Mouse (Mus musculus) stomach, embryonic 16.5 days (tissue): ENCODE measurements around the gene Cand1. TPM values are rescaled to one million over a fixed set of nuclear protein-coding genes. Genes with fewer than 3 reads are reported as not detected.

Experiments used
- ATAC-seq: fragments of 200-750 bp; cut with Nextera tagmentation; 2 replicates; pipeline ENCODE4 v1.8.0; 2017; ENCODE audit warnings: moderate number of reproducible peaks, moderate TSS enrichment; ENCODE audit not compliant: insufficient read depth, low FRiP score
- H3K27ac ChIP-seq: fragments of 300-500 bp; sonication (generic); 2 replicates; pipeline ENCODE4 v1.5.1; 2014; ENCODE audit warnings: low read length
- H3K27me3 ChIP-seq: fragments of 300-500 bp; sonication (generic); 2 replicates; pipeline ENCODE4 v1.6.1; 2014; ENCODE audit warnings: low read length, control low read depth, mixed read lengths; ENCODE audit not compliant: control insufficient read depth, insufficient read depth
- H3K36me3 ChIP-seq: fragments of 300-500 bp; sonication (generic); 2 replicates; pipeline ENCODE4 v1.6.1; 2014; ENCODE audit warnings: low read length; ENCODE audit not compliant: control insufficient read depth, insufficient read depth
- H3K4me1 ChIP-seq: fragments of 300-500 bp; sonication (generic); 2 replicates; pipeline ENCODE4 v1.6.1; 2014; ENCODE audit warnings: low read length, control low read depth, mixed read lengths; ENCODE audit not compliant: control insufficient read depth, insufficient read depth
- H3K4me2 ChIP-seq: fragments of 300-500 bp; sonication (generic); 2 replicates; pipeline ENCODE4 v1.6.1; 2014; ENCODE audit warnings: low read depth, low read length, mixed read lengths
- H3K4me3 ChIP-seq: fragments of 300-500 bp; sonication (generic); replicated peaks from 2 replicates; pipeline ENCODE4 v1.5.1; 2014; ENCODE audit warnings: mild to moderate bottlenecking, low read length
- H3K9ac ChIP-seq: fragments of 300-500 bp; sonication (generic); 2 replicates; pipeline ENCODE4 v1.6.1; 2014; ENCODE audit warnings: low read length
- H3K9me3 ChIP-seq: fragments of 300-500 bp; sonication (generic); replicated peaks from 2 replicates; pipeline ENCODE4 v1.6.1; 2016; ENCODE audit warnings: low read length, control low read depth; ENCODE audit not compliant: control insufficient read depth
- WGBS: fragments of 180-500 bp; shearing (Covaris S2); extraction: QIAGEN DNeasy Blood & Tissue Kit; methylation state at CpG from one replicate; pipeline ENCODE4 v1.1.7; 2014; 5-methylcytosine and 5-hydroxymethylcytosine counted together
- polyA plus RNA-seq: library from polyadenylated mRNA; unstranded; fragments of >200 nt; fragmentation: Nextera tagmentation; extraction: Ambion mirVana; gene quantifications from 2 replicates; pipeline ENCODE4 v1.2.1, GENCODE M21; 2015

Cand1 gene
- polyA plus RNA-seq, 1 experiment from 2014 or later = 40.2 TPM

DNA sequence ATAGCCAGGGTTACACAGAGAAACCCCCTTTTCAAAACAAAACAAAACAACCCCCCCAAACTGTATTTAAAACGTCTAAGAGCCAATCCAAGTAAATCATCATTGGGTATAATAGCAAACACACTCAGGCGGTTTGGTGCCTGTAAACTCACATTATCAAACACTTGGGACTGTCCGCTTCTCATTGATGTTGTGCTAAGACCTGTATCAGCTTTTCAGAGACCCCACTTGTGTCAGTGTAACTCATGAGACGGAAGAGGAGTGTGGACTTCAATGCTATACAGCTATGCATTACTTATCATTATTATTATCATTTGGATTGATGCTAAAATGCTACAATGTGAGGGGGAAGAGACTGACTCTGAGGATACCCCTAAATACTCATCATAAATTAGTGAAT lies 18.0 kb upstream of the Cand1 start:
- Histone ChIP-seq H3K36me3 (no peaks in the 10 kb centered on the region), H3K9me3 (no peaks in the 10 kb centered on the region), H3K27ac (no peak overlapping the region), H3K9ac (no peak overlapping the region), H3K4me2 (no peak overlapping the region), H3K27me3 (no peaks in the 10 kb centered on the region), H3K4me1 (no peaks in the 10 kb centered on the region), H3K4me3 (no peak overlapping the region)
- ATAC-seq = no peak
- WGBS = 75% methylated on average over 4 of the region's 4 CpGs

DNA sequence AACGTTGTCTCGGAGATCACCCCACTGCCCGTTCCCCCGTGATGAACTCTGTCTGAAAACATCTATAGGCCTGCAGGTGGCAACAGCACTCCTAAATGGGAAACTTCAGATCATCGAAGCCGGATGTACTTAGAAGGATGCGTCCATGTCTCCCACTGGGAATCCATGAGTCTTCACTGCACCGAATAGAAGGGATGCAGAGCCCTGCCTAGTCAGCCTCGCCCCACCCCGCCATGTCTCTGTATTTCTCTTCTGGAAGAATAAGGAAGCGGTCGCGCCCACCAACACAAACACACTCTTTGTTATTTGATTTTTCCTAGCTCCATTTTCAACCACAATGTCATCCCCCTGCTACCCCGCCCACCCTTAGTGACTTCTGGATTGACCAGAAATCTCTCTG lies 4.3 kb upstream of the Cand1 start:
- no peaks in the 10 kb centered on the region for H3K36me3 ChIP-seq
- no peaks in the 10 kb centered on the region for H3K4me1 ChIP-seq
- no peaks in the 10 kb centered on the region for H3K27me3 ChIP-seq
- no peak for ATAC-seq
- H3K27ac ChIP-seq = no peak overlapping the region
- H3K9ac ChIP-seq = no peak overlapping the region
- H3K9me3 ChIP-seq = no peaks in the 10 kb centered on the region
- H3K4me3 ChIP-seq = no peak overlapping the region
- WGBS = 80% methylated on average over 14 of the region's 14 CpGs
- H3K4me2 ChIP-seq = no peak overlapping the region

DNA sequence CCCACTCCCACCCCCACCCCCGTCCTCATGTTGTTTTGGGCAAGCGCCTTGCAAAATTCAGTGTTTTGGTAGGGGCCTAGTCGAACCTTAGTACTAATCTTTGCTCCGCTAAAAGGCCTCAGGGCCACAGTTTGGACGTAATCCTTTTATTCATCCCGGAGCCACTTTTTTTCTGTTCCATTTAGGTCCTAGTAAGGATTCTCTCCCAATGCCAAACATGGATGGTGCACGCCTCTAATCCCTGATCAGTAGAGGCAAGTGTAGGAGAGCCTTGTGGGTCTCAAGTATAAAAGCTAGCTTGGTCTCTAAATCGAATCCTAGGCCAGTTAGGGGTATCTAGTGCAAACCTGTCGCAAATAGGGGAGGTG lies 851 bp upstream of the Cand1 start:
- H3K4me2 ChIP-seq = peak overlapping the region; percentile 64
- no peaks in the 10 kb centered on the region for H3K9me3 ChIP-seq
- H3K36me3 ChIP-seq = no peaks in the 10 kb centered on the region
- 3% methylated on average over 9 of the region's 9 CpGs for WGBS
- peak overlapping the region; percentile 99 for H3K4me3 ChIP-seq
- no peak for ATAC-seq
- no peaks in the 10 kb centered on the region for H3K27me3 ChIP-seq
- H3K4me1 ChIP-seq = peaks cover 11% of the 10 kb centered on the region
- peak overlapping the region; percentile 99 for H3K27ac ChIP-seq
- peak overlapping the region; percentile 91 for H3K9ac ChIP-seq

DNA sequence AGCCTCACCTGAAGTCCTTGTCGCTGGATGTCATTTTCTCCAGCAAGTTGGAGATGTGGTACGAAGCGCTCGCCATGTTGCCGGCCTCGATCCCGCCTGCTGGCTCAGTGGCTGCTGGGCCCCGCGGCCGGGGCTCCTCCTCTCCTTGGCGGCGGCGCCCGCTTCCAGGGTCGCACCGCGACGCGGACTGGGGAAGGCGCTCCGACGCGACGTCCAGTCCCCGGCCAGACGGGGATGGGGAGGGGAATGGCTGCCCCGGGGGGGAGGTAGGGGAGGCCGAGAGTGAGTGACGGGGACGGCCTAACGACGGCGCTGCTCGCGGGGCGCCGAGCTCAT lies 254 bp downstream of the Cand1 start:
- peak overlapping the region; percentile 99 for H3K27ac ChIP-seq
- peak overlapping the region; percentile 84 for H3K4me2 ChIP-seq
- H3K4me3 ChIP-seq = peak overlapping the region; percentile 99
- WGBS = under 1% methylated on average over 37 of the region's 37 CpGs
- H3K9me3 ChIP-seq = no peaks in the 10 kb centered on the region
- no peaks in the 10 kb centered on the region for H3K27me3 ChIP-seq
- peaks cover 11% of the 10 kb centered on the region for H3K4me1 ChIP-seq
- peak; percentile 52; the same call in 1 of the 2 replicates for ATAC-seq
- peak overlapping the region; percentile 99 for H3K9ac ChIP-seq
- peaks cover 2% of the 10 kb centered on the region; the same call in 1 of the 2 replicates for H3K36me3 ChIP-seq

DNA sequence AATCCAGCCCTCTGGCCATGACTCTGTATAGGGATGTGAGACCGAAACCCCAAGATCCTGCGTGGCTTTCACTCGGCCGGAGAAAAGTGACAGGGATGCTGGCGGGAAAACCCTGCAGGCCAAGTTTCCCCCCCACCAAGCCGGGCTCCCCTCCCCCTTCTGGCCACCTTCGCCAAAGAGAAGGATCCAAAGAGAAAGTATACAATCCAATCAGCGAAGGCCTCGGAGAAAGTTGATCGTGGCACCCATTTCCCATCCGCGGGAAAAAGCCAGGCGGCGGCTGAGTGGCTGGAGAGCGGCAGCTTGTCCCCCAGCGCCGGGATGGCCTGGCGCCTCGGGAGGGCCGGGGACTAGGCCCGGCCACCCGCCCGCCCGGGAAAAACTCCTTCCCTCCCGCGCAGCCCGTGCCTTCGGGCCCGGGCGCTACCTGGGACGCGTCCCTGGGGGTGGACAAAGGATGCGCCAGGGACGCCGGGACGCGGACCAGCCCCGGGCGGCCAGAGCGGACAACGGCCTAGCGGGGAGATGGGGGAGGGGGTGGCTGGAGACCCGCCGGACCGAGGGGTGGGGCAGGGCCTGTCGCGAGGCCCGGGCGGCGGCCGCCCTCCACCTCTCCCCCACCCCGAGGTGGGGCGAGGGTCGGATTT lies 747 bp downstream of the Cand1 start:
- peaks cover 2% of the 10 kb centered on the region; the same call in 1 of the 2 replicates for H3K36me3 ChIP-seq
- under 1% methylated on average over 50 of the region's 54 CpGs for WGBS
- peak overlapping the region; percentile 99 for H3K9ac ChIP-seq
- H3K4me2 ChIP-seq = peak overlapping the region; percentile 84
- H3K4me3 ChIP-seq = peak overlapping the region; percentile 99
- H3K9me3 ChIP-seq = no peaks in the 10 kb centered on the region
- peak; percentile 24; the same call in 1 of the 2 replicates for ATAC-seq
- H3K4me1 ChIP-seq = peaks cover 11% of the 10 kb centered on the region
- no peaks in the 10 kb centered on the region for H3K27me3 ChIP-seq
- H3K27ac ChIP-seq = peak overlapping the region; percentile 99

DNA sequence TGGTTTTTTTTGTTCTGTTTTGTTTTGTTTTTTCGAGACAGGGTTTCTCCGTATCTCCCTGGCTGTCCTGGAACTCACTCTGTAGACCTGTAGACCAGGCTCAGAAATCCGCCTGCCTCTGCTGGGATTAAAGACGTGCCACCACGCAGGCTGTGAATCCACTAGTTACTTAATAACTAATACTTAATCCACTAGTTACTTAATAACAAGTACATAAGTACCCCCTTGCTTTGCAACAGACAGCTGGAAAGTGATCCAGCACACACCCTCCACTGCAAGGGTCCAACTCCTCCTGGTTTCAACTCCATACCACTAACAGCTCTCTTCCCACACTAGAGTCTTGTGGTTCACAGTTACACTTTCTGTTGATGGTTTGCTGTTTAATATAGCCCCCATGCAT lies 8.3 kb downstream of the Cand1 start:
- 75% methylated on average over 5 of the region's 5 CpGs for WGBS
- no peaks in the 10 kb centered on the region for H3K9me3 ChIP-seq
- no peaks in the 10 kb centered on the region for H3K27me3 ChIP-seq
- no peak overlapping the region for H3K4me2 ChIP-seq
- peaks cover 24% of the 10 kb centered on the region for H3K4me1 ChIP-seq
- H3K27ac ChIP-seq = no peak overlapping the region
- H3K4me3 ChIP-seq = no peak overlapping the region
- H3K9ac ChIP-seq = no peak overlapping the region
- no peak for ATAC-seq
- H3K36me3 ChIP-seq = peaks cover 5% of the 10 kb centered on the region; the same call in 1 of the 2 replicates

DNA sequence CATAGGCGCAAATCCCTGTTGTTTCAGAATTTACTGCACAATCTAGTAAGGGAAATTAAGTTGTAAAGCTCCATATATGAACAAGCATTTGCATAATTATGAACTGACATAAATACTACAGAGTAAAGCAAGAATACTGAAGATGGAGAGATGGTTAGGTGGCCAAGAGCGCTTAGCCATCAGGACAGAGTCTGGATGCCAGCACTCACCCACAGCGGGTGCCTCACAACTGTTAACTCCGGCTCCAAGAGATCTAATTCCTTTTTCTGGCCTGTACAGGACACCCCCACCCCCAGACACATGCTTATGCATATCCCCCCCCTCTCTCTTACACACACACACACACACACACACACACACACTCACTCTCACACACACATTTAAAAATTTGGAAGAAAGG lies 9.2 kb downstream of the Cand1 start:
- Histone ChIP-seq H3K9ac (no peak overlapping the region), H3K27me3 (no peaks in the 10 kb centered on the region), H3K36me3 (peaks cover 5% of the 10 kb centered on the region; the same call in 1 of the 2 replicates), H3K4me3 (no peak overlapping the region), H3K9me3 (no peaks in the 10 kb centered on the region), H3K4me2 (no peak overlapping the region), H3K27ac (no peak overlapping the region), H3K4me1 (peaks cover 24% of the 10 kb centered on the region)
- ATAC-seq = no peak
- WGBS = 85% methylated on average over 4 of the region's 4 CpGs

DNA sequence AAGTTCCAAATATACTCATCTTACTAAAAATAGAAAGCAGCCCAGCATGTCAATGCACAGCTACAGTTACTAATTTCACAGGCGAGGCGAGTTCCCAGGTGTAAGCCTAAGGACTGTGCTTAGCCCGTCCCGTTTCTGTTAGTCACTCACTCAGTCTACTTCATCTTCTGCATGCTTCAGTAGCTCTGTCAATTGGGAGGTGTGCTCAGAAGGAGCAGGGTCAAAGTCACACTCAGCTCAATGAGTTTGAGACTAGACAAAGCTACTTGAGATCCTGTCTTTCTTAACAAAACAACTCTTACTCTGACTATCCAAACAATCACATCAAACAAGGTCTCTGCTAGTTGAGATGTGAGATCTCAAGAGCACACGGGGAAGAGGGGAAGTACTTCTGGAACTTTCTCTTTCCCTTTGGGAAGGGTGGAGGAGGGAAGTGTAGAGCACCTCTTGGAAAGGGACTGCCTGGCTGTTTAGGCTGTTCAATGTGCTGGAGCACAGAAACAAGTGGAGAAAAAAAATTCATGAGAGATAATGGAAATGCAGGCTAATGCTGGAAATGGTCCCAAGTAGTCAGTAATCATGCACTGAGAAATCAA lies 9.7 kb downstream of the Cand1 start:
- peak overlapping the region; percentile 9; the same call in 1 of the 2 replicates for H3K4me2 ChIP-seq

DNA sequence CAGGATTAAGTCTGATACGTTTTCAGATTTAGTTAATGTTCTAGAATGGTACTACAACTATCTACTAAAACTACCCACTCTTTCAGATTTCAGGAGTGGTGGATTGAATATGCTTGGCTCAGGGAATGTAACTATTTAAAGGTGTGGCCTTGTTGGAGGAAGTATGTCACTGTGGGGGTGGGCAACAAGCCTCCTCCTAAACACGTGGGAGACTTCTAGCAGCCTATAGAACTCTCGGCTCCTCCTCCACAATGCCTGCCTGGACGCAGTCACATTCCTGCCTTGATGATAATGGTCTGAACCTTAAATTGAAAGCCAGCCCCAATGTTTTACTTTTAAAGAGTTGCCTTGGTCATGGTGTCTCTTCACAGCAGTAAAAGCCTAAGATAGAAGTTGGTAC lies 16.2 kb downstream of the Cand1 start:
- Histone ChIP-seq H3K27ac (no peak overlapping the region), H3K9me3 (no peaks in the 10 kb centered on the region), H3K27me3 (no peaks in the 10 kb centered on the region), H3K36me3 (peaks cover 13% of the 10 kb centered on the region), H3K4me1 (peaks cover 7% of the 10 kb centered on the region), H3K4me2 (no peak overlapping the region), H3K4me3 (no peak overlapping the region), H3K9ac (no peak overlapping the region)
- WGBS = 71% methylated on average over 4 of the region's 4 CpGs
- no peak for ATAC-seq

More for the DNA sequence above, 9.7 kb downstream of the Cand1 start:
- no peak overlapping the region for H3K4me3 ChIP-seq
- no peaks in the 10 kb centered on the region for H3K9me3 ChIP-seq
- H3K4me1 ChIP-seq = peaks cover 24% of the 10 kb centered on the region
- no peak overlapping the region for H3K9ac ChIP-seq
- no peak overlapping the region for H3K27ac ChIP-seq
- ATAC-seq = no peak
- WGBS = 63% methylated on average over 5 of the region's 5 CpGs
- peaks cover 7% of the 10 kb centered on the region for H3K36me3 ChIP-seq
- H3K27me3 ChIP-seq = no peaks in the 10 kb centered on the region
